Mouse (Mus musculus): ENCODE measurements around the gene Vps26a. TPM values are rescaled to one million over a fixed set of nuclear protein-coding genes. Genes with fewer than 3 reads are reported as not detected.

The Vps26a gene
- polyA plus RNA-seq, 1 experiment from 2014 or later: 77.4 TPM

GRCm38 (mm10) chr10:62418831-62419356 lies 67.7 kb downstream of the Vps26a start:
- WGBS: 83% methylated on average over 7 of the region's 7 CpGs
- H3K9me3 ChIP-seq (ENCODE audit: control insufficient read depth, low read length): no peaks in the 10 kb centered on the region
- no peak overlapping the region for H3K4me3 ChIP-seq (ENCODE audit: low read depth, low read length)
- H3K4me2 ChIP-seq: no peak overlapping the region
- no peaks in the 10 kb centered on the region; the same call in 1 of the 2 replicates for H3K4me1 ChIP-seq (replicated peaks; ENCODE audit: control insufficient read depth, insufficient read depth, low read length)
- no peaks in the 10 kb centered on the region for H3K27me3 ChIP-seq (replicated peaks; ENCODE audit: control insufficient read depth, insufficient read depth, low read length)
- DNase-seq (ENCODE audit: low spot score): no peak
- no peaks in the 10 kb centered on the region for H3K36me3 ChIP-seq (ENCODE audit: control insufficient read depth, insufficient read depth, low read length)
- no peak for ATAC-seq (replicated peaks; ENCODE audit: low FRiP score)
- H3K27ac ChIP-seq (ENCODE audit: low read depth, low read length): no peak overlapping the region
- H3K9ac ChIP-seq (ENCODE audit: low read depth, low read length): no peak overlapping the region

- ATAC-seq (replicated peaks; ENCODE audit: low FRiP score) (peak; percentile 44; the same call in 1 of the 2 replicates), DNase-seq (ENCODE audit: low spot score) (no peak)
- Histone ChIP-seq H3K27ac (ENCODE audit: low read depth, low read length) (0 out of 2 replicates have a peak overlapping the region, but pooled peaks have one; percentile 6), H3K9me3 (ENCODE audit: control insufficient read depth, low read length) (no peaks in the 10 kb centered on the region), H3K4me2 (0 out of 2 replicates have a peak overlapping the region, but pooled peaks have one; percentile 5), H3K27me3 (replicated peaks; ENCODE audit: control insufficient read depth, insufficient read depth, low read length) (0 out of 2 replicates have a peak, but pooled peaks cover 2% of the 10 kb centered on the region), H3K36me3 (ENCODE audit: control insufficient read depth, insufficient read depth, low read length) (no peaks in the 10 kb centered on the region), H3K4me1 (replicated peaks; ENCODE audit: control insufficient read depth, insufficient read depth, low read length) (peaks cover 12% of the 10 kb centered on the region), H3K4me3 (ENCODE audit: low read depth, low read length) (no peak overlapping the region), H3K9ac (ENCODE audit: low read depth, low read length) (no peak overlapping the region)
- 7% methylated on average over 4 of the region's 4 CpGs for WGBS
Observed at GRCm38 (mm10) chr10:62413606-62413982, 73.0 kb downstream of the Vps26a start.

- WGBS: 6% methylated on average over 8 of the region's 8 CpGs
- H3K27ac ChIP-seq (ENCODE audit: low read depth, low read length): 0 out of 2 replicates have a peak overlapping the region, but pooled peaks have one; percentile 6
- H3K9me3 ChIP-seq (ENCODE audit: control insufficient read depth, low read length): no peaks in the 10 kb centered on the region
- H3K36me3 ChIP-seq (ENCODE audit: control insufficient read depth, insufficient read depth, low read length): no peaks in the 10 kb centered on the region
- H3K4me1 ChIP-seq (replicated peaks; ENCODE audit: control insufficient read depth, insufficient read depth, low read length): peaks cover 12% of the 10 kb centered on the region
- 0 out of 2 replicates have a peak, but pooled peaks cover 2% of the 10 kb centered on the region for H3K27me3 ChIP-seq (replicated peaks; ENCODE audit: control insufficient read depth, insufficient read depth, low read length)
- H3K4me2 ChIP-seq: 0 out of 2 replicates have a peak overlapping the region, but pooled peaks have one; percentile 5
- no peak overlapping the region for H3K4me3 ChIP-seq (ENCODE audit: low read depth, low read length)
- ATAC-seq (replicated peaks; ENCODE audit: low FRiP score) (peak; percentile 44), DNase-seq (ENCODE audit: low spot score) (no peak)
- H3K9ac ChIP-seq (ENCODE audit: low read depth, low read length): no peak overlapping the region
Observed at GRCm38 (mm10) chr10:62412906-62413605, 73.5 kb downstream of the Vps26a start.

- Histone ChIP-seq H3K9me3 (ENCODE audit: control insufficient read depth, low read length) (no peaks in the 10 kb centered on the region), H3K4me1 (replicated peaks; ENCODE audit: control insufficient read depth, insufficient read depth, low read length) (peaks cover 12% of the 10 kb centered on the region), H3K27ac (ENCODE audit: low read depth, low read length) (no peak overlapping the region), H3K9ac (ENCODE audit: low read depth, low read length) (no peak overlapping the region), H3K36me3 (ENCODE audit: control insufficient read depth, insufficient read depth, low read length) (no peaks in the 10 kb centered on the region), H3K27me3 (replicated peaks; ENCODE audit: control insufficient read depth, insufficient read depth, low read length) (peaks cover 7% of the 10 kb centered on the region; the same call in 1 of the 2 replicates), H3K4me2 (no peak overlapping the region), H3K4me3 (ENCODE audit: low read depth, low read length) (no peak overlapping the region)
- 65% methylated on average over 19 of the region's 19 CpGs for WGBS
- ATAC-seq (replicated peaks; ENCODE audit: low FRiP score): no peak
- no peak for DNase-seq (ENCODE audit: low spot score)
Observed at GRCm38 (mm10) chr10:62411431-62412410, 74.9 kb downstream of the Vps26a start.

- peaks cover 12% of the 10 kb centered on the region for H3K4me1 ChIP-seq (replicated peaks; ENCODE audit: control insufficient read depth, insufficient read depth, low read length)
- peaks cover 7% of the 10 kb centered on the region; the same call in 1 of the 2 replicates for H3K27me3 ChIP-seq (replicated peaks; ENCODE audit: control insufficient read depth, insufficient read depth, low read length)
- WGBS: 17% methylated on average over 5 of the region's 5 CpGs
- peak; percentile 54 for DNase-seq (ENCODE audit: low spot score)
- no peak overlapping the region for H3K4me3 ChIP-seq (ENCODE audit: low read depth, low read length)
- H3K9ac ChIP-seq (ENCODE audit: low read depth, low read length): no peak overlapping the region
- peak; percentile 39; the same call in 1 of the 2 replicates for ATAC-seq (replicated peaks; ENCODE audit: low FRiP score)
- no peak overlapping the region for H3K27ac ChIP-seq (ENCODE audit: low read depth, low read length)
- H3K9me3 ChIP-seq (ENCODE audit: control insufficient read depth, low read length): no peaks in the 10 kb centered on the region
- H3K4me2 ChIP-seq: no peak overlapping the region
- H3K36me3 ChIP-seq (ENCODE audit: control insufficient read depth, insufficient read depth, low read length): no peaks in the 10 kb centered on the region
Observed at GRCm38 (mm10) chr10:62410943-62411342, 75.7 kb downstream of the Vps26a start.

Other genes with a start within 250 kb of the Vps26a start
- not detected in 2 replicates for gene Tacr2, start 234.4 kb downstream of the Vps26a start, polyA plus RNA-seq (2014; fragmentation: Nextera tagmentation; extraction: Ambion mirVana)
- gene Hk1, start 106.9 kb downstream of the Vps26a start, polyA plus RNA-seq (2014; fragmentation: Nextera tagmentation; extraction: Ambion mirVana): 123 and 141 TPM in 2 replicates
- 6.6 and 8.5 TPM in 2 replicates for gene Hkdc1, start 64.3 kb downstream of the Vps26a start, polyA plus RNA-seq (2014; fragmentation: Nextera tagmentation; extraction: Ambion mirVana)
- gene 4930507D05Rik, start 37.3 kb downstream of the Vps26a start, polyA plus RNA-seq (2014; fragmentation: Nextera tagmentation; extraction: Ambion mirVana): 0.27 and 0.63 TPM in 2 replicates
- 40.4 and 41.5 TPM in 2 replicates for gene Supv3l1, start 37.1 kb downstream of the Vps26a start, polyA plus RNA-seq (2014; fragmentation: Nextera tagmentation; extraction: Ambion mirVana)
- 59.2 and 66.1 TPM in 2 replicates for gene Srgn, start 40.6 kb upstream of the Vps26a start, polyA plus RNA-seq (2014; fragmentation: Nextera tagmentation; extraction: Ambion mirVana)
- gene Kif1bp, start 91.7 kb upstream of the Vps26a start, polyA plus RNA-seq (2014; fragmentation: Nextera tagmentation; extraction: Ambion mirVana): 28.1 and 28.3 TPM in 2 replicates
- gene Ddx21, start 115.5 kb upstream of the Vps26a start, polyA plus RNA-seq (2014; fragmentation: Nextera tagmentation; extraction: Ambion mirVana): 72.8 and 74.4 TPM in 2 replicates
- 89.8 and 90.1 TPM in 2 replicates for gene Ddx50, start 164.4 kb upstream of the Vps26a start, polyA plus RNA-seq (2014; fragmentation: Nextera tagmentation; extraction: Ambion mirVana)
- gene Stox1, start 239.3 kb upstream of the Vps26a start, polyA plus RNA-seq (2014; fragmentation: Nextera tagmentation; extraction: Ambion mirVana): 0.47 and 1.0 TPM in 2 replicates

All from liver, embryonic 11.5 days (tissue).